Mouse (Mus musculus) forebrain, postnatal 0 days (tissue): ENCODE measurements at regions not wholly inside any gene's neighbourhood (a gene's known extent, or its start where the extent isn't known, plus 50 kb on each side); places are given as distances from the start of the nearest gene placed in this dataset.

Source experiments
- ATAC-seq: fragments of 200-750 bp; cut with Nextera tagmentation; 2 replicates; pipeline ENCODE4 v1.8.0; 2017; ENCODE audit warnings: mild to moderate bottlenecking, moderate library complexity
- DNase-seq: peaks from one replicate; pipeline ENCODE4 v3.0.0-alpha.2; 2015
- H3K27ac ChIP-seq: fragments of 300-500 bp; sonication (generic); 2 replicates; pipeline ENCODE4 v1.5.1; 2014; ENCODE audit warnings: low read depth, mild to moderate bottlenecking, antibody characterized with exemption, low read length, moderate library complexity, mixed read lengths
- H3K27me3 ChIP-seq: fragments of 300-500 bp; sonication (generic); 2 replicates; pipeline ENCODE4 v1.6.1; 2014; ENCODE audit warnings: mild to moderate bottlenecking, low read length, mixed read lengths; ENCODE audit not compliant: insufficient read depth
- H3K36me3 ChIP-seq: fragments of 300-500 bp; sonication (generic); 2 replicates; pipeline ENCODE4 v1.6.1; 2014; ENCODE audit warnings: mild to moderate bottlenecking, moderate library complexity; ENCODE audit not compliant: insufficient read depth
- H3K4me1 ChIP-seq: fragments of 300-500 bp; sonication (generic); 2 replicates; pipeline ENCODE4 v1.6.1; 2014; ENCODE audit warnings: antibody characterized with exemption; ENCODE audit not compliant: insufficient read depth
- H3K4me2 ChIP-seq: fragments of 300-500 bp; sonication (generic); 2 replicates; pipeline ENCODE4 v1.6.1; 2014; ENCODE audit warnings: low read depth, mild to moderate bottlenecking, moderate library complexity
- H3K4me3 ChIP-seq: fragments of 300-500 bp; sonication (generic); 2 replicates; pipeline ENCODE4 v1.5.1; 2014; ENCODE audit warnings: low read depth, low read length, mixed read lengths
- H3K9ac ChIP-seq: fragments of 300-500 bp; sonication (generic); 2 replicates; pipeline ENCODE4 v1.6.1; 2014; ENCODE audit warnings: mild to moderate bottlenecking
- H3K9me3 ChIP-seq: fragments of 300-500 bp; sonication (generic); 2 replicates; pipeline ENCODE4 v1.6.1; 2016; ENCODE audit warnings: low read length
- CTCF ChIP-seq: sonication (generic); IDR thresholded peaks from 2 replicates; pipeline ENCODE4 v1.5.1; 2016; ENCODE audit warnings: antibody characterized with exemption, control low read depth, low read depth
- WGBS: fragments of 180-500 bp; shearing (Covaris S2); extraction: QIAGEN DNeasy Blood & Tissue Kit; methylation state at CpG from one replicate; pipeline ENCODE4 v1.1.7; 2014; 5-methylcytosine and 5-hydroxymethylcytosine counted together

GRCm38 (mm10) chr7:136058751-136059681, 342.9 kb upstream of the Mki67 start:
- no peak for TF ChIP-seq CTCF
- no peak overlapping the region for H3K27ac ChIP-seq
- no peaks in the 10 kb centered on the region for H3K9me3 ChIP-seq
- H3K4me3 ChIP-seq: no peak overlapping the region
- no peak for DNase-seq
- no peaks in the 10 kb centered on the region for H3K36me3 ChIP-seq
- WGBS: 82% methylated on average over 14 of the region's 14 CpGs
- H3K27me3 ChIP-seq: peaks cover 14% of the 10 kb centered on the region; the same call in 1 of the 2 replicates
- no peak overlapping the region for H3K4me2 ChIP-seq
- no peak overlapping the region for H3K9ac ChIP-seq
- ATAC-seq: no peak
- H3K4me1 ChIP-seq: 0 out of 2 replicates have a peak, but pooled peaks cover 6% of the 10 kb centered on the region

DNA sequence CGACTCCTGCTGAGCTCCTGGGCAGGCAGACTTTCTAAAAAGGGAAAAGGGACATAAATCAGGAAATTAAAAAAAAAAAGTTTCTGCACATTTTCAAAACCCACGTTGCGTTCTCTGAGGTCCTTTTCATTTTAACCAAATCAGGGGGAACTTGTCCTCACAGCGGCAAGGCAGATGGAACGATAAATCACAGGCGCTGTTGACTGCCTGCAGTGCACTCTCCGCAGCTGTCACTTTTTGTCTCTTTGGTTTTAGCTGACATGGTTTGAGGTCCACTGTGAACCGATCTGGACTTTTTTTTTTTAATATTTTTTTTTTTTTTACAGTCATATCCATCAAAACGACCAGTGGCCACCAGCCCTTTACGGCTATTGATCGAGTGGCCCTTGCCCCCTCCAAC, 343.7 kb upstream of the Mki67 start:
- Histone ChIP-seq H3K4me1 (0 out of 2 replicates have a peak, but pooled peaks cover 6% of the 10 kb centered on the region), H3K9me3 (no peaks in the 10 kb centered on the region), H3K27ac (no peak overlapping the region), H3K4me2 (no peak overlapping the region), H3K4me3 (no peak overlapping the region), H3K36me3 (no peaks in the 10 kb centered on the region), H3K9ac (no peak overlapping the region), H3K27me3 (peaks cover 14% of the 10 kb centered on the region; the same call in 1 of the 2 replicates)
- TF ChIP-seq CTCF: no peak
- no peak for DNase-seq
- WGBS: 55% methylated on average over 11 of the region's 11 CpGs
- no peak for ATAC-seq

DNA sequence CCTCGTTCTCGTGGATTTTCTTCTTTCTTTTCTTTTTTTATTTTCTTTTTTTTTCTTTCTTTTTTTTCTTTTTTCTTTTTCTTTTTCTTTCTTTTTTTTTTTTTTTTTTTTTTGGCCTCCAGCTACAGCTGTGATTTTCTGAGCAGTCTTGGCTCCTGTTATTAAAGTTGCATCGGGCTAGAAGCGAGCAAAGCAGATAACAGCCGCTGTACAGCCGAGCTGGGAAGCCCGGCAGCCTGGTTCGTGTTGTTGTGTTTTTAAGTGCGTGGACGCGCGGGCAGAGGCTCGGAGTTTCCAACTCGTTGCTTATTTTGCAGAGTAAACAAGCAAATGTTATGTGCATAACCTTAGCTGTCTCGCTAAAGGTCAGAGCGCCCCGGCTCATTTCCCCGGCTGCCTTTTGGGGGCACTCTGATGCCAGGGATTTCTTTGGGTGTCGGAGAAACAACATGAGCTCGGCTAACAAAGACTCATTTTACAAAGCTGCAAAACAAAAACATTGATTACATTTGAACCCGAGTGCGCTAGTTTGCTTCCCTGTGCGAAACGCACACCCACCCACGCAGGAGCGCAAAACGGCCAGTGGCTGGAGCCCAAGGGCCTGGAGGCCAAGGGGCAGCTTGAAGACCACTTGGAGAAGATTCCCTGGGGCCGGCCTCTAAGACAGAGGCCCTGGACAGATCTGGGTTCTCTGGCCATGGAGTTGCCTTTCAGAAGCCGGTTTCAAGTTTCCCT, 344.3 kb upstream of the Mki67 start:
- Histone ChIP-seq H3K9me3 (no peaks in the 10 kb centered on the region), H3K9ac (peak overlapping the region; percentile 46), H3K36me3 (no peaks in the 10 kb centered on the region), H3K4me1 (0 out of 2 replicates have a peak, but pooled peaks cover 6% of the 10 kb centered on the region), H3K4me2 (peak overlapping the region; percentile 59), H3K27me3 (peaks cover 14% of the 10 kb centered on the region; the same call in 1 of the 2 replicates), H3K4me3 (peak overlapping the region; percentile 26), H3K27ac (no peak overlapping the region)
- WGBS: 7% methylated on average over 29 of the region's 29 CpGs
- ATAC-seq (peak; percentile 51; the same call in 1 of the 2 replicates), DNase-seq (peak; percentile 78)
- peak; percentile 59 for TF ChIP-seq CTCF

GRCm38 (mm10) chr7:136062658-136063057, 346.5 kb upstream of the Mki67 start:
- H3K9me3 ChIP-seq: no peaks in the 10 kb centered on the region
- peaks cover 14% of the 10 kb centered on the region; the same call in 1 of the 2 replicates for H3K27me3 ChIP-seq
- H3K27ac ChIP-seq: no peak overlapping the region
- ATAC-seq (no peak), DNase-seq (no peak)
- H3K4me1 ChIP-seq: 0 out of 2 replicates have a peak, but pooled peaks cover 6% of the 10 kb centered on the region
- no peaks in the 10 kb centered on the region for H3K36me3 ChIP-seq
- TF ChIP-seq CTCF: no peak
- no peak overlapping the region for H3K4me3 ChIP-seq
- H3K9ac ChIP-seq: no peak overlapping the region
- no peak overlapping the region for H3K4me2 ChIP-seq
- WGBS: 66% methylated on average over 5 of the region's 5 CpGs

DNA sequence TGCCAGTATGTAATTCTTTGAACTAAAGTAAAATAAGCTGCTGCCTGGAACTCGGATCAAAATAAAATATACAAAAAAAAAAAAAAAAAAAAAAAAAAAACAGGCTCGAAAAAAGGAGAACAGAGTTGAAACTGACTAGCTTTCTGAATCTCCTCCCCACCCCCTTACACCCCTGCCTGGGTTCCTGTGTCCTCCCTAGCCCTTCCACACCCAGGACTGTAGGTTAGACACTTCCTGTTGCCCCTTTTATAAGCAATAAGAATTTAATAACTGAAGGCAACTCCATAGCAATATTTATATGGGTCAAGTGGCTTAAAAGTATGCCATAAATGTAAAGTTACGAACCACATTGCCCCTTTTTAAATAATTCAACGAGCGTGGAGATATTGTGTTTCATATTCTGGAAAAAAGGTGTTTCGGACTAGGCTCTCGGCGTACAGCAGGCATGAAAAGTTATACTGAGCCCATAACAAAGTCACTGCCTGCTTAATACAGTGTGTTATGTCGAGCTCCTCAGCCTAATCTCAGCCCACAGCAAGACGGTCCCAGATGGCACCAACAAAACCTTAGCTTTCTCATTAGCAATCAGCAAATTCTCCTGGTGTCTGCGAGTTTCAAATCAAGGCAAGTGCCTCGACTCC, 349.0 kb upstream of the Mki67 start:
- ATAC-seq: no peak
- TF ChIP-seq CTCF: no peak

GRCm38 (mm10) chr7:136065679-136066055, 349.5 kb upstream of the Mki67 start:
- Histone ChIP-seq H3K4me3 (no peak overlapping the region), H3K36me3 (no peaks in the 10 kb centered on the region), H3K9me3 (no peaks in the 10 kb centered on the region), H3K9ac (no peak overlapping the region), H3K27me3 (peaks cover 5% of the 10 kb centered on the region), H3K4me2 (no peak overlapping the region), H3K4me1 (0 out of 2 replicates have a peak, but pooled peaks cover 3% of the 10 kb centered on the region), H3K27ac (no peak overlapping the region)
- DNase-seq: no peak
- WGBS: 39% methylated on average over 10 of the region's 10 CpGs
- ATAC-seq: no peak
- TF ChIP-seq CTCF: no peak

More for the DNA sequence above, 349.0 kb upstream of the Mki67 start:
- no peaks in the 10 kb centered on the region for H3K9me3 ChIP-seq
- DNase-seq: no peak
- no peaks in the 10 kb centered on the region for H3K36me3 ChIP-seq
- WGBS: 58% methylated on average over 12 of the region's 12 CpGs
- no peak overlapping the region for H3K4me3 ChIP-seq
- H3K27me3 ChIP-seq: peaks cover 5% of the 10 kb centered on the region
- H3K4me2 ChIP-seq: no peak overlapping the region
- no peak overlapping the region for H3K27ac ChIP-seq
- 0 out of 2 replicates have a peak, but pooled peaks cover 6% of the 10 kb centered on the region for H3K4me1 ChIP-seq
- no peak overlapping the region for H3K9ac ChIP-seq
